Mouse (Mus musculus) liver, embryonic 14.5 days (tissue): ENCODE results near the gene Gm3543. TPM values are rescaled to one million over a fixed set of nuclear protein-coding genes. Genes with fewer than 3 reads are reported as not detected.
"Not testable (repeated sequence)": the region's sequence is repeated elsewhere in the genome, so short reads cannot be mapped to it uniquely, and the experiment has no call there.

Experiments
- ATAC-seq: fragments of 200-750 bp; cut with Nextera tagmentation; 2 replicates; pipeline ENCODE4 v1.8.0; 2017; ENCODE audit warnings: moderate number of reproducible peaks, mild to moderate bottlenecking, moderate library complexity; ENCODE audit not compliant: insufficient read depth
- DNase-seq, 3 experiments: peaks; one replicate each; pipeline ENCODE4 v3.0.0-alpha.2; 2012 to 2013; ENCODE audit warnings: low read depth in 3 of 3, low spot score in 3 of 3
- H3K27ac ChIP-seq: fragments of 300-500 bp; sonication (generic); 2 replicates; pipeline ENCODE4 v1.5.1; 2014; ENCODE audit warnings: moderate library complexity, mild to moderate bottlenecking, control low read depth, inconsistent platforms
- H3K27me3 ChIP-seq: fragments of 300-500 bp; sonication (generic); 2 replicates; pipeline ENCODE4 v1.6.1; 2014; ENCODE audit warnings: mild to moderate bottlenecking, low read length, moderate library complexity; ENCODE audit not compliant: control insufficient read depth, insufficient read depth
- H3K36me3 ChIP-seq: fragments of 300-500 bp; sonication (generic); replicated peaks from 2 replicates; pipeline ENCODE4 v1.6.1; 2014; ENCODE audit warnings: low read depth; ENCODE audit not compliant: control insufficient read depth, insufficient read depth
- H3K4me1 ChIP-seq, 2 experiments: fragments of 200-500 bp in 1 of 2; fragments of 300-500 bp in 1 of 2; sonication (generic) in 1 of 2; replicated peaks; 2 replicates each; pipeline ENCODE4 v1.6.1; 2012 to 2014; ENCODE audit warnings: antibody characterized with exemption in 1 of 2, inconsistent platforms in 1 of 2, low read length in 1 of 2; ENCODE audit not compliant: control insufficient read depth in 2 of 2, insufficient read depth in 2 of 2
- H3K4me2 ChIP-seq: fragments of 300-500 bp; sonication (generic); 2 replicates; pipeline ENCODE4 v1.6.1; 2014; ENCODE audit warnings: low read depth, mild to moderate bottlenecking, control low read depth, moderate library complexity
- H3K4me3 ChIP-seq, 2 experiments: fragments of 200-500 bp in 1 of 2; fragments of 300-500 bp in 1 of 2; sonication (generic) in 1 of 2; 2 replicates each; pipeline ENCODE4 v1.5.1; 2012 to 2014; ENCODE audit warnings: low read depth in 2 of 2, low read length in 2 of 2, mild to moderate bottlenecking in 2 of 2, control low read depth in 1 of 2, inconsistent platforms in 1 of 2, moderate library complexity in 1 of 2; ENCODE audit not compliant: insufficient read depth in 1 of 2
- H3K9ac ChIP-seq: fragments of 300-500 bp; sonication (generic); replicated peaks from 2 replicates; pipeline ENCODE4 v1.6.1; 2014; ENCODE audit warnings: mild to moderate bottlenecking, control low read depth, moderate library complexity
- H3K9me3 ChIP-seq: fragments of 300-500 bp; sonication (generic); 2 replicates; pipeline ENCODE4 v1.6.1; 2016; ENCODE audit warnings: low read length, mixed read lengths; ENCODE audit not compliant: control insufficient read depth
- WGBS: fragments of 180-500 bp; shearing (Covaris S2); extraction: QIAGEN DNeasy Blood & Tissue Kit; methylation state at CpG from one replicate; pipeline ENCODE4 v1.1.7; 2014; ENCODE audit not compliant: insufficient replicate concordance; 5-methylcytosine and 5-hydroxymethylcytosine counted together
- polyA plus RNA-seq, 2 experiments: library from polyadenylated mRNA; depleted of rRNA in 1 of 2; stranded (reverse) in 1 of 2; unstranded in 1 of 2; fragments of >200 nt; fragmentation: Nextera tagmentation in 1 of 2; extraction: Ambion mirVana in 1 of 2; gene quantifications; 2 replicates each; pipeline versions ENCODE4 v1.2.1 to v1.2.3; 2012 to 2014

Gene Gm3543
- polyA plus RNA-seq (2012; rRNA removed) (not detected in 2 replicates), polyA plus RNA-seq (2014; fragmentation: Nextera tagmentation; extraction: Ambion mirVana) (not detected in 2 replicates)

DNA sequence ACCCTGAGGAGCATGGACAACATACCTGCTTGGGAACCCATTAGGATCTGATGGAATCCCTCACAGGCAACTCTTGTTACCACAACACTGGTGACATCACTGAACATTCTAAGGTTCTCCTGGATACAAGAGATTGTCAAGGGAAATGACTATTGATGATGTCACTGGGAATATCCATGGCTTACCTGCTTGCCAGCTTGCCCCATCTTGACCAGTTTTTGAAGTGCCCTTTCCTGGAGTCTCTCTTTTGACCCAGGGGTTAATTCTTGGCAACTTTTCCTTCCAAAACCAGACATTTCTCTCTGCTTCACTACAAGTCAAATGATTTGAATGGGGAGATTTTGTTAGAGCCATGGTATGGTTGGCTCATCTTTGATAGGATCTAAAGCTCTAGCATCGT is at the start of gene Gm3543:
TSS of gene Gm3543 (minus strand) at position 101 of the 400 bp plus-strand sequence.
- H3K9me3 ChIP-seq, H3K27ac ChIP-seq, DNase-seq, H3K27me3 ChIP-seq, H3K4me2 ChIP-seq, ATAC-seq, H3K4me3 ChIP-seq, H3K4me1 ChIP-seq, H3K9ac ChIP-seq, H3K36me3 ChIP-seq: not testable (repeated sequence)
- WGBS: no CpG with 5 or more reads among the region's 1 CpGs

DNA sequence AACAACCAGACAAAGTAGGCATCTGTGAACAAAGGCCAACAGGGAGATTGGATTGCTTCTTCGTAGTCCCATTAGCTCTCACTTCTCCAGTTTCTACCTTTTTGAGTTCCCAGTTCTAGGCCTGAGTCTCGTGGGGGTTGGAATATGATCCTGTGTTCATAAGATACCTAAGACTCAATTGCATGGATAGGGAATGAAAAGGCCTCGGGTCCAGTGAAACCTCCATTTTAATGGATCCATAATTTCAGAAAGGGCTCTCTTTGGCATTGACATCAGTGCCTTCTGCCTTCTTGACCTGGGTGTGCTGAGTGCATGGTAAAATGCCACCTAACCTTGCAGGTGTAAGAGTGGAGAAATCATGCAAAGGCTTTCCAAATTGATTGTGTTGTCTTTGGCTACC is 14.5 kb downstream of the Gm3543 start:
- H3K4me3 ChIP-seq, H3K4me2 ChIP-seq, H3K27me3 ChIP-seq, H3K4me1 ChIP-seq, ATAC-seq, H3K9ac ChIP-seq, H3K27ac ChIP-seq, H3K9me3 ChIP-seq, DNase-seq, H3K36me3 ChIP-seq: not testable (repeated sequence)
- WGBS: 37% methylated on average over 3 of the region's 3 CpGs

- H3K4me1 ChIP-seq, H3K9me3 ChIP-seq, H3K9ac ChIP-seq, H3K4me3 ChIP-seq, ATAC-seq, H3K4me2 ChIP-seq, H3K27me3 ChIP-seq, H3K36me3 ChIP-seq, DNase-seq, H3K27ac ChIP-seq: not testable (repeated sequence)
- 50% methylated on average over 1 of the region's 1 CpGs for WGBS
Observed at GRCm38 (mm10) chr14:41967827-41968226, 15.3 kb downstream of the Gm3543 start, which contains the start of gene Gm6401. Gene Gm6401 (minus strand): TSS chr14:41967927.

- H3K9ac ChIP-seq, H3K4me3 ChIP-seq, H3K36me3 ChIP-seq, H3K9me3 ChIP-seq, DNase-seq, ATAC-seq, H3K4me1 ChIP-seq, H3K4me2 ChIP-seq, H3K27ac ChIP-seq, H3K27me3 ChIP-seq: not testable (repeated sequence)
- 39% methylated on average over 4 of the region's 4 CpGs for WGBS
Observed at GRCm38 (mm10) chr14:41964095-41964494, 19.0 kb downstream of the Gm3543 start.

- not testable (repeated sequence) for ATAC-seq, H3K9me3 ChIP-seq, DNase-seq, H3K4me2 ChIP-seq, H3K27ac ChIP-seq, H3K36me3 ChIP-seq, H3K9ac ChIP-seq, H3K27me3 ChIP-seq, H3K4me1 ChIP-seq, H3K4me3 ChIP-seq
- 46% methylated on average over 1 of the region's 2 CpGs for WGBS
Observed at GRCm38 (mm10) chr14:41943695-41944094, 39.4 kb downstream of the Gm3543 start, which contains the start of gene 1700024B05Rik. Gene 1700024B05Rik (plus strand): TSS chr14:41943995.

Other genes with a start within 250 kb of the Gm3543 start
- gene Gm7929, start 232.7 kb downstream of the Gm3543 start, polyA plus RNA-seq (2012; rRNA removed): not detected in 2 replicates
- not detected in 2 replicates for gene Gm7929, start 232.7 kb downstream of the Gm3543 start, polyA plus RNA-seq (2014; fragmentation: Nextera tagmentation; extraction: Ambion mirVana)
- gene Gm47189, start 210.9 kb downstream of the Gm3543 start, polyA plus RNA-seq (2012; rRNA removed): not detected in 2 replicates
- gene Gm47189, start 210.9 kb downstream of the Gm3543 start, polyA plus RNA-seq (2014; fragmentation: Nextera tagmentation; extraction: Ambion mirVana): not detected in 2 replicates
- gene Gm7980, start 76.0 kb downstream of the Gm3543 start, polyA plus RNA-seq (2012; rRNA removed): not detected in 2 replicates
- gene Gm7980, start 76.0 kb downstream of the Gm3543 start, polyA plus RNA-seq (2014; fragmentation: Nextera tagmentation; extraction: Ambion mirVana): not detected in 2 replicates
- gene 1700049E17Rik1, start 58.4 kb downstream of the Gm3543 start, polyA plus RNA-seq (2012; rRNA removed): not detected in 2 replicates
- gene 1700049E17Rik1, start 58.4 kb downstream of the Gm3543 start, polyA plus RNA-seq (2014; fragmentation: Nextera tagmentation; extraction: Ambion mirVana): not detected in 2 replicates
- gene 1700024B05Rik, start 39.3 kb downstream of the Gm3543 start, polyA plus RNA-seq (2012; rRNA removed): not detected in 2 replicates
- gene 1700024B05Rik, start 39.3 kb downstream of the Gm3543 start, polyA plus RNA-seq (2014; fragmentation: Nextera tagmentation; extraction: Ambion mirVana): not detected in 2 replicates
- gene Gm6401, start 15.4 kb downstream of the Gm3543 start, polyA plus RNA-seq (2012; rRNA removed): not detected in 2 replicates
- not detected in 2 replicates for gene Gm6401, start 15.4 kb downstream of the Gm3543 start, polyA plus RNA-seq (2014; fragmentation: Nextera tagmentation; extraction: Ambion mirVana)
- not detected in 2 replicates for gene Gm7951, start 134.0 kb upstream of the Gm3543 start, polyA plus RNA-seq (2012; rRNA removed)
- gene Gm7951, start 134.0 kb upstream of the Gm3543 start, polyA plus RNA-seq (2014; fragmentation: Nextera tagmentation; extraction: Ambion mirVana): not detected in 2 replicates
- not detected in 2 replicates for gene Gm17027, start 179.3 kb upstream of the Gm3543 start, polyA plus RNA-seq (2012; rRNA removed)
- gene Gm17027, start 179.3 kb upstream of the Gm3543 start, polyA plus RNA-seq (2014; fragmentation: Nextera tagmentation; extraction: Ambion mirVana): not detected in 2 replicates
- gene Gm3573, start 207.5 kb upstream of the Gm3543 start, polyA plus RNA-seq (2012; rRNA removed): not detected in 2 replicates
- not detected in 2 replicates for gene Gm3573, start 207.5 kb upstream of the Gm3543 start, polyA plus RNA-seq (2014; fragmentation: Nextera tagmentation; extraction: Ambion mirVana)